Mouse (Mus musculus) left cerebral cortex, postnatal 10 days (tissue): Measurements from ENCODE around the gene Tbc1d10c. TPM values are rescaled to one million over a fixed set of nuclear protein-coding genes. Genes with fewer than 3 reads are reported as not detected.

Experiments
- DNase-seq, 2 experiments: peaks; one replicate each; pipeline ENCODE4 v3.0.0; 2021 to 2022; ENCODE audit warnings: low spot score in 2 of 2, mixed read lengths in 1 of 2; ENCODE audit errors: extremely low spot score in 1 of 2
- intact Hi-C: fragments of 180-260 bp; cut with DNase I; formaldehyde crosslinking; loops from one replicate; pipeline ENCODE4 v1.15.1; 2025
- total RNA-seq, 2 experiments: library from RNA; stranded (reverse); gene quantifications; 2 replicates each; pipeline ENCODE4 v1.2.3; 2021

Gene Tbc1d10c
- total RNA-seq, 2 experiments from 2014 or later, result 2.0 to 3.5 TPM

GRCm38 (mm10) chr19:4196048-4196447 is 5.0 kb upstream of the Tbc1d10c start:
- intact Hi-C loops, result no loop called here
- DNase-seq, result no peak

- no peak for DNase-seq
- intact Hi-C loops, result no loop called here
Observed at GRCm38 (mm10) chr19:4194776-4195650, 3.9 kb upstream of the Tbc1d10c start.

- intact Hi-C loops, result no loop called here
- no peak for DNase-seq
Observed at GRCm38 (mm10) chr19:4194021-4194724, 3.1 kb upstream of the Tbc1d10c start.

DNA sequence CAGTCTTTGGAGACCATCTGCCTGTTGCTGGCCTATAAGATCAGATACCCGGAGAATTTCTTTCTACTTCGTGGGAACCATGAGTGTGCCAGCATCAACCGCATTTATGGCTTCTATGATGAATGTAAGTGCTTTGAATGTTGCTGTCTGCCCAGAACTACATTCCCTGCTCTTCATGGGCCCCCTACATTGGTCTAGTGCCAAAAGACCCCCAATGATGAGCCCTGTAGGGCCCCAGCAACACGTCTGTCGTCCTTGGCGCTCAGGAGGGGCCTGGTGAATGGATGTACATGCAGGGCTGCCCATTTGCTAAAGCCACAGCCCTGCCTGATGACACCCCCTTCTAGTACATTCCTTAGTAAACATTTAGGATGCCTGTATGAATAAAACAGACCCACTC is 2.0 kb upstream of the Tbc1d10c start:
- intact Hi-C loops, result no loop called here
- no peak for DNase-seq

DNA sequence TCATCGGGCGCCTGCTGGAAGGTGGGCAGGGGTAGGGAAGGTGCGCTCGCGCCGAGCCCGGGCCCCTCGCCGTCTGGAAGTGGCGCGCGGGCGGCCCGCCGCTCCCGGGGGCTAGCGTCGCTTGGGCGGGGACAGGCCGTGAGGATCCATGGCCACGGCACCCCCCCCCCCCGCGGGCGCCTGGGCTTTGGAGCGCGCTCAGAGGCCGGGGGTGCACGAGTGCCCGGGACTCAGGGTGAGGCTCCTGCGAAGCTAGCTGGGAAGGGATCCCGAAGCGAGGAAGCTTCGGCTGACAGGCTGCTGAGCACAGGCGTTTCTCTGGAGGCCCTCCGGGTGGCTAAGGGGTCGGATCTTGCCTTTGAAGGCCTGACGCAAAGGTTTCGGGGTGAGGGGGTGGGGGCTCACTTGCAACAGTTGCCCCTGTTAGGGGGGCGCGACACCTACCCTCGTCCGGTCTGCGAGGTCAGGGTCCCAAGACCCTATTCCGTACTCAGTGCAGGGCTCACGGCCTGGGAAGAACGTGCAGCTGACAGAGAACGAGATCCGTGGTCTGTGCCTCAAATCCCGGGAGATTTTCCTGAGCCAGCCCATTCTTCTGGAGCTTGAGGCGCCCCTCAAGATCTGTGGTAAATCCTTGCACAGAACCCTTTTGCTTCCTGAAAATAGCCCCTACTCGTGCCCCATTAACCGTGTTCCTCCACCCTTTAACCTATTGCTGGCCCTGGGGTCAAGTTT is 1.3 kb upstream of the Tbc1d10c start:
- intact Hi-C loops, result no loop called here
- DNase-seq, result no peak

GRCm38 (mm10) chr19:4191528-4192250 is 605 bp upstream of the Tbc1d10c start, which contains the start of gene Ppp1ca:
Ppp1ca (plus strand) TSS chr19:4192065.
- intact Hi-C loops, result no loop called here
- peak; percentile 88 to 97 for DNase-seq

DNA sequence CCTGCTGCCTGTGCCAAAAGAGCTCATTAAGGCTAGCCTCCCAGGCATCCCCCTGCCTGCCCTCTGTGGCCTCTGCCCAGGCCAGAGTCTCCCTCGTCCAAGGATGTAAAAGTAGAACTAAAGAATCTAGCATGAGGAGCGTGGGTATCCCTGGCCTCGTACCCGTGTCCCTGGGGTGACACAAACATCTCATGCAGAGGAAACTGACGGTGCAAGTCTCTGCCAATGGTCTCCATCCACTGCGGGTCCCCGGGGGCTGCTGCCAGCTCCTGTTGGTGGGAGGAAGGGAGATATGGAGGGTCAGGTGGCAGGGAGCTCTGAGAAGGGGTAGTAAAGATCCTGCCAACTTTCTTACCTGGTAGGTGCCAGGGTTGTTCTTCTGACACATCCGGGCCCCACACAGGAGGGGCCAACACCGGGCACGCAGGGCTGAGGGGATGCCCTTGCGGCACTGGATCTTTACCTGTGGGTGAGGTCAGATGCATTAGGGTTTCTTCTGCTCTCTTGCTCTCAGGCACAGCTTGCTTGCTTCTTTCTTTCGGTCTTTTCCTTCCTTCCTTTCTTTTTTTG is 1.9 kb downstream of the Tbc1d10c start:
- no peak for DNase-seq
- intact Hi-C loops, result no loop called here

- DNase-seq, result no peak
- intact Hi-C loops, result no loop called here
Observed at GRCm38 (mm10) chr19:4187303-4187702, 3.8 kb downstream of the Tbc1d10c start.

DNA sequence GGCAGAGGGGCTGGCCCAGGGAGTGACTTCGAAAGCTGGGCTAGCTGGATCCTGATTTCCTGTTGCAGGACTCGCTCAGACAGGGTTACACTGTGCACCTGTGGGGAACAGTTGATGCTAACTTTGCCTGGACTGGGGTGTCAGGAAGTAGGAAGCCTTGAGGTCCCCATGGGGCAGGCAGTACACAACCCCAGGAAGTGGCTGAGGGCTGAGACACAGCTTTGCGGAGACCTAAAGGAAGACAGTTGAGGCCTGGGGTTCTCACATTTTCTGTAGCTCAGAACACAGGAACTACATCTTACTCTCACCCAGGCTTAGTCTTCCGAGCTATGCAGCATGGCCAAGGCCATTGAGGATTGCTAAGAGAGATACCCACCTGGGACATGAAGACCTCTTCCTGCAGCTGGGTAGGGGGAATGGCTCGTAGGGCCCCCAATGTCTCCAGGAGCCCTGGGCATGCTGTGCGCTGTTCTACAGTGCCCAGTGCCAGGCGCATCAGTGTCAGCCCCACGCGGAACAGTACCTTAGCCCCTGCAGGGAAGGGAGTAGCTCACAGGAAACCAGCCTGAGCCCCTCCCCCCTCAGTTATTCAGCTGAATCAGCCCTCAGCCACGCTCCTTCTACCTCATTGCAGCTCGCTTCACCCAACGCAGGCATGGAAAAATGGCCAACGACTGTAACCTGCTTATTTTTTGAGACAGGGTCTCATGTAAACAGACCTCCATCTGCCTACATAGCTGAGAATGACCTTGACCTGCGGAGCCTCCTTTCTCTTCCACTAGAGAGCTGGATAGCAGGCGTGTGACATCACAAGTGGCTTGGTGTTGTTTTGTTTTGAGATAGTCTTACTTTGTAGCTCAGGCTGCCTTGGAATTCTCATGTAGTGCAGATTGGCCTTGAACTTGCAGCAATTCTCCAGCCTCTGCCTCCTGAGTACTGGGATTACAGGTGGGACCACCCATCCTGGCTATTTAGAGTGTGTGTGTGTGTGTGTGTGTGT is 5.8 kb downstream of the Tbc1d10c start:
- DNase-seq, result peak in 1 of 2 experiments; percentile 63

GRCm38 (mm10) chr19:4183689-4184088 is 7.4 kb downstream of the Tbc1d10c start:
- intact Hi-C loops, result no loop called here
- DNase-seq, result no peak

More for the DNA sequence above, 5.8 kb downstream of the Tbc1d10c start:
- intact Hi-C loops, result no loop called here

- DNase-seq, result peak; percentile 80 to 82
- intact Hi-C loops, result no loop called here
Observed at GRCm38 (mm10) chr19:4181892-4182291, 9.2 kb downstream of the Tbc1d10c start.

DNA sequence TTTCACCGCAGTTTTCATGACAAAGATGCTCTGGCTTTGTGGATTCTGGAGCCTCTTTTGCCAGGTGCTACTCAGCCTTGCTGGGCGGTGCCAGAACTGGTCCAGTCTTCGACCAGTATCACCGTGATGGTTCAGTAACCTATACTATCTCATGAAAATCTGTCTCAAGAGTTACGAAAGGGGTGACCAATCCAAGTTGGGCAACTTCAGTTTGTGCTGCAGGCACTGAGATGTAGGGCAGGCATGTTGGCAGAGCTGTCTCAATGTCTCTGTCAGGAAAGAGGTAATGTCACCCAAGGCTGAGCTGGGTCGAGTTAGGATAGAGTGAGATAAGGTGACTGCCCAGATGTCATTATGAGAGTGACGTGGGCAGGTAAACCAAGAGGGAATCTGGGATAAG is 10.7 kb downstream of the Tbc1d10c start:
- intact Hi-C loops, result no loop called here
- DNase-seq, result no peak

DNA sequence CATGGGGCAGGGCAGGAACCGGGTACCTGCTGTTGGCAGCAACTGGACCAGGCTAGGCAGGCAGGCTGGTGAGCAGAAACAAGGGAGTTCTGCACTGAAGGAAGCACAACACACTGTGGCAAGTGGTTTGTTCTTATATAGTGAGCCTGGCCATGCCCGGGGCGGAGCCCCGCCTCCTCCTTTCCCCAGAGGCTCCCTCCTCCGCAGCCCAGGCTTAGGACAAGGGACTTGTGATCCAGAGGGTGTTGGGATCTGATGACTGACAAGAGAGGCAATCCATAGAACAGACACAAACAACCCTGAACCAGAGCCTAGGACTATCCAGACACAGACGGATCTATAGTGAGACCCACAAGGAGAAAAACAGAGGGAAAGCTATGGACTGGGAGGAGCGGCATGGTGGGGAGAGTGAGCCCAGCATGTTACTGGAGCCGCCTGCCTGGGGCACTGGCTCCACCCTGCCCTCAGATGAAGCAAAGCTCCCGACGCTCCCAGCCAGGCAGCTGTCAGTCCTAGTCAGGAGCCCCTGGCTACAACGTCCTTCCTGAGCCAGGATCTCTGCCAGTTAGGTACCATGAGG is 15.6 kb downstream of the Tbc1d10c start, which contains the start of gene Carns1:
TSS of gene Carns1 (minus strand) at position 112 of the 580 bp plus-strand sequence.
- intact Hi-C loops, result no loop called here
- peak in 1 of 2 experiments; percentile 57 for DNase-seq

- intact Hi-C loops, result no loop called here
- DNase-seq, result no peak
Observed at GRCm38 (mm10) chr19:4172925-4173324, 18.2 kb downstream of the Tbc1d10c start.

DNA sequence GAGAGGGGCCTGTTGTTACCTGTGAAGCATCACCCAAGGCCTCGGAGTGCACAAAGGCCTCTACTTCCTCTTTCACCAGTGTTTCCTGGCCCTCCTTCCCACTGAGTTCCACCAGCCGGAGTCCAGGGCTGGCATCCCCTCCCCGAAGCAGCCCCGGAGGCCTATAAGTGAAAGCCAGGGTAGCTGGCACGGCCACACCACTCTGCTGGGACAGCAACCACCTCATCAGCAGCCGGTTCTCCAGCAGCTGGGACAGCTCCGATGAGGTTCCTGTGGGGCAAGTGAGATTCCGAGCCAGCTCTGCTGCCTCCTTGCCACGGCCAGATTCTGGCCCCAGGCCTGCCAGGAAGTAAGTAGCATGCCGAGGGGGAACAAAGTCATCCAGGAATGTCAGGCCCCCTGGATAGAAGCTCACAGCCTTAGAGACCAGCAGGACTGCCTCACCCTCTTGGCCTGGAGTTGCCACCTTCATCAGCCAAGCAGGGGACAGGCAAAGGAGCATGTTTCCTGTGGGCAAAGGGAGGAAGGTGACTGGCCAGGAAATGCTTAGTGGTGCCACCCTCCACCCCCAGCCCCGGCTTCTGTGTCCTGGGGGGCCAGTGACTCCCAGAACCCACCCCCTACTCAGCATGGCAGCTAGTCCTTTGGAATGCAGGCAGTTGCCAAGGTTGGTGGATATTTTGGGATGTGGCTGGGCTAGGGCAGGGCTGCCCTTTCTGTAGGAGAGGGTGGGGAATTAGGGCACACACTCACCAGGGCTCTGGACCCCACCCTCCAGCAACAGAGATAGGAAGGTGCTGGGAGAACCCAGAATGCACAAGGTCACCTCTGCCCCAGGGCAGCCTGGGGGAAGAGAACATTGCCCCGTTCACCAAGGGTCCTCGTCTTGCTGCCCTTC is 19.4 kb downstream of the Tbc1d10c start:
- peak in 1 of 2 experiments; percentile 39 for DNase-seq

More for the DNA sequence above, 19.4 kb downstream of the Tbc1d10c start:
- intact Hi-C loops, result no loop called here
